In genomic region chr15:8109782-8110181, GRCm38 (mm10) we compare ENCODE assay signal across 8 mouse cellular contexts. TPM values are rescaled to one million over a fixed set of nuclear protein-coding genes. Genes with fewer than 3 reads are reported as not detected.
DNase-seq lines count a peak whose midpoint lies in the region; ATAC-seq and TF ChIP-seq lines count a peak whose summit lies in the region.

No protein-coding gene starts in this region.

- WGBS in lung, embryonic 15.5 days: 1% methylated on average over 8 of the region's 8 CpGs
- 3% methylated on average over 8 of the region's 8 CpGs for WGBS in embryonic facial prominence, embryonic 14.5 days
- WGBS in intestine, postnatal 0 days: 1% methylated on average over 8 of the region's 8 CpGs
- WGBS in neural tube, embryonic 15.5 days: 5% methylated on average over 8 of the region's 8 CpGs

- peaks cover 14% of the 10 kb centered on the region for H3K4me1 ChIP-seq in lung, embryonic 15.5 days
- H3K4me1 ChIP-seq in embryonic facial prominence, embryonic 14.5 days (ENCODE audit: control insufficient read depth, insufficient read depth, low read length): peaks cover 8% of the 10 kb centered on the region
- H3K4me1 ChIP-seq in intestine, postnatal 0 days (replicated peaks; ENCODE audit: control insufficient read depth, insufficient read depth, low read length): no peaks in the 10 kb centered on the region
- peaks cover 33% of the 10 kb centered on the region for H3K4me1 ChIP-seq in neural tube, embryonic 15.5 days

- no peaks in the 10 kb centered on the region for H3K27me3 ChIP-seq in lung, embryonic 15.5 days
- H3K27me3 ChIP-seq in embryonic facial prominence, embryonic 14.5 days (replicated peaks; ENCODE audit: control insufficient read depth, insufficient read depth, low read length): no peaks in the 10 kb centered on the region
- H3K27me3 ChIP-seq in intestine, postnatal 0 days (replicated peaks; ENCODE audit: control insufficient read depth, insufficient read depth, low read length): no peaks in the 10 kb centered on the region
- no peaks in the 10 kb centered on the region for H3K27me3 ChIP-seq in neural tube, embryonic 15.5 days (replicated peaks)

- no peak for DNase-seq in lung, postnatal 25 days (ENCODE audit: low spot score)
- DNase-seq in embryonic facial prominence, embryonic 14.5 days (ENCODE audit: low spot score): no peak
- DNase-seq in frontal cortex, adult 2 months (ENCODE audit: extremely low spot score in 1 of 2, low spot score in 1 of 2): no peak
- DNase-seq in embryo, embryonic 9.5 days (ENCODE audit: extremely low spot score): no peak

- H3K9ac ChIP-seq in lung, embryonic 15.5 days: peak overlapping the region; percentile 73
- H3K9ac ChIP-seq in embryonic facial prominence, embryonic 14.5 days (ENCODE audit: low read depth, low read length): peak overlapping the region; percentile 90
- H3K9ac ChIP-seq in intestine, postnatal 0 days (ENCODE audit: low read depth, low read length): peak overlapping the region; percentile 74
- H3K9ac ChIP-seq in neural tube, embryonic 15.5 days (replicated peaks): peak overlapping the region; percentile 61

- peak overlapping the region; percentile 79 for H3K4me3 ChIP-seq in lung, embryonic 15.5 days
- peak overlapping the region; percentile 85 for H3K4me3 ChIP-seq in embryonic facial prominence, embryonic 14.5 days (ENCODE audit: low read depth, low read length)
- H3K4me3 ChIP-seq in intestine, postnatal 0 days (ENCODE audit: low read depth, low read length): peak overlapping the region; percentile 93
- peak overlapping the region; percentile 67 for H3K4me3 ChIP-seq in neural tube, embryonic 15.5 days (replicated peaks)

- H3K9me3 ChIP-seq in lung, embryonic 15.5 days: no peaks in the 10 kb centered on the region
- no peaks in the 10 kb centered on the region for H3K9me3 ChIP-seq in embryonic facial prominence, embryonic 14.5 days (ENCODE audit: control insufficient read depth, low read length)
- H3K9me3 ChIP-seq in intestine, postnatal 0 days (ENCODE audit: control insufficient read depth): no peaks in the 10 kb centered on the region
- H3K9me3 ChIP-seq in neural tube, embryonic 15.5 days (replicated peaks): no peaks in the 10 kb centered on the region

- no peak overlapping the region for H3K27ac ChIP-seq in lung, embryonic 15.5 days
- peak overlapping the region; percentile 66; the same call in 1 of the 2 replicates for H3K27ac ChIP-seq in embryonic facial prominence, embryonic 14.5 days (replicated peaks; ENCODE audit: low read depth, low read length)
- no peak overlapping the region for H3K27ac ChIP-seq in intestine, postnatal 0 days (ENCODE audit: low read depth, low read length)
- 0 out of 2 replicates have a peak overlapping the region, but pooled peaks have one; percentile 85 for H3K27ac ChIP-seq in neural tube, embryonic 15.5 days (replicated peaks)

- peaks cover 27% of the 10 kb centered on the region for H3K36me3 ChIP-seq in lung, embryonic 15.5 days
- peaks cover 30% of the 10 kb centered on the region for H3K36me3 ChIP-seq in embryonic facial prominence, embryonic 14.5 days (ENCODE audit: control insufficient read depth, insufficient read depth, low read length)
- H3K36me3 ChIP-seq in intestine, postnatal 0 days (ENCODE audit: control insufficient read depth, insufficient read depth): peaks cover 16% of the 10 kb centered on the region
- H3K36me3 ChIP-seq in neural tube, embryonic 15.5 days: peaks cover 15% of the 10 kb centered on the region

- peak overlapping the region; percentile 75 for H3K4me2 ChIP-seq in lung, embryonic 15.5 days
- H3K4me2 ChIP-seq in embryonic facial prominence, embryonic 14.5 days (ENCODE audit: low read depth, low read length): peak overlapping the region; percentile 61
- peak overlapping the region; percentile 71 for H3K4me2 ChIP-seq in intestine, postnatal 0 days (replicated peaks; ENCODE audit: low read depth)
- H3K4me2 ChIP-seq in neural tube, embryonic 15.5 days: peak overlapping the region; percentile 86

- TF ChIP-seq CTCF in intestine, postnatal 0 days (IDR thresholded peaks at IDR 0.05; ENCODE audit: low read depth): no peak

- no peak for ATAC-seq in lung, embryonic 15.5 days (ENCODE audit: borderline replicate concordance, extremely low read depth, low FRiP score, low TSS enrichment)
- no peak for ATAC-seq in embryonic facial prominence, embryonic 14.5 days (ENCODE audit: low read depth)
- ATAC-seq in intestine, postnatal 0 days: no peak
- no peak for ATAC-seq in neural tube, embryonic 15.5 days (ENCODE audit: low FRiP score)
- ATAC-seq in CD4-positive, CD25-positive, alpha-beta regulatory T cell, adult 4 months: no peak

RNA-seq across cellular contexts. Expression of gene Nup155, which starts 0.7 kb away (rescaled TPM):
- 17.8 and 18.5 TPM in 2 replicates for polyA plus RNA-seq in lung, embryonic 15.5 days (2015; fragmentation: Nextera tagmentation; extraction: Ambion mirVana)
- 15.7 and 15.9 TPM in 2 replicates for polyA plus RNA-seq in embryonic facial prominence, embryonic 14.5 days (2014; fragmentation: Nextera tagmentation; extraction: Ambion mirVana)
- 3.3 and 3.5 TPM in 2 replicates for polyA plus RNA-seq in intestine, postnatal 0 days (2015; fragmentation: Nextera tagmentation; extraction: Ambion mirVana)
- 8.0 and 10.4 TPM in 2 replicates for polyA plus RNA-seq in neural tube, embryonic 15.5 days (2015; fragmentation: Nextera tagmentation; extraction: Ambion mirVana)
- polyA plus RNA-seq in frontal cortex, adult 2 months (2012; rRNA removed): 11.2 and 13.0 TPM in 2 replicates
- 10 to 100 TPM in 1 of 2 experiments, 1 to 10 TPM in 1; 8.1 to 11.5 TPM for polyA plus RNA-seq in CD4-positive, CD25-positive, alpha-beta regulatory T cell, adult 4 months (2017; shearing (Covaris generic))

RNA-seq across cellular contexts. Expression of gene Wdr70, which starts 10.8 kb away (rescaled TPM):
- polyA plus RNA-seq in lung, embryonic 15.5 days (2015; fragmentation: Nextera tagmentation; extraction: Ambion mirVana): 54.1 and 59.0 TPM in 2 replicates
- 42.8 and 50.5 TPM in 2 replicates for polyA plus RNA-seq in embryonic facial prominence, embryonic 14.5 days (2014; fragmentation: Nextera tagmentation; extraction: Ambion mirVana)
- 21.7 and 23.8 TPM in 2 replicates for polyA plus RNA-seq in intestine, postnatal 0 days (2015; fragmentation: Nextera tagmentation; extraction: Ambion mirVana)
- polyA plus RNA-seq in neural tube, embryonic 15.5 days (2015; fragmentation: Nextera tagmentation; extraction: Ambion mirVana): 61.6 and 64.8 TPM in 2 replicates
- polyA plus RNA-seq in frontal cortex, adult 2 months (2012; rRNA removed): 30.2 and 30.3 TPM in 2 replicates
- polyA plus RNA-seq in CD4-positive, CD25-positive, alpha-beta regulatory T cell, adult 4 months (2017; shearing (Covaris generic)): 10 to 100 TPM; 32.5 to 37.0 TPM

RNA-seq across cellular contexts. Expression of gene Cplane1, which starts 59.1 kb away (rescaled TPM):
- polyA plus RNA-seq in lung, embryonic 15.5 days (2015; fragmentation: Nextera tagmentation; extraction: Ambion mirVana): 6.3 and 7.0 TPM in 2 replicates
- 9.4 and 13.3 TPM in 2 replicates for polyA plus RNA-seq in embryonic facial prominence, embryonic 14.5 days (2014; fragmentation: Nextera tagmentation; extraction: Ambion mirVana)
- 1.9 and 2.2 TPM in 2 replicates for polyA plus RNA-seq in intestine, postnatal 0 days (2015; fragmentation: Nextera tagmentation; extraction: Ambion mirVana)
- 13.8 and 16.4 TPM in 2 replicates for polyA plus RNA-seq in neural tube, embryonic 15.5 days (2015; fragmentation: Nextera tagmentation; extraction: Ambion mirVana)
- polyA plus RNA-seq in frontal cortex, adult 2 months (2012; rRNA removed): 22.7 and 26.9 TPM in 2 replicates
- polyA plus RNA-seq in CD4-positive, CD25-positive, alpha-beta regulatory T cell, adult 4 months (2017; shearing (Covaris generic)): 10 to 100 TPM; 12.7 to 15.2 TPM

Comparison
In these comparisons a context has a peak if more than half of its experiments do, and no peak if none do; other contexts are left out.
1. H3K27ac ChIP-seq: peak in embryonic facial prominence, embryonic 14.5 days (single experiment) and neural tube, embryonic 15.5 days (single experiment); none in lung, embryonic 15.5 days (single experiment) and intestine, postnatal 0 days (single experiment).
2. Peak in every context shown above with its lines, with median percentiles within 50 percentile points of each other: H3K4me2 ChIP-seq, H3K4me3 ChIP-seq and H3K9ac ChIP-seq.